Mouse (Mus musculus): Measurements from ENCODE around the gene Ccdc13. TPM values are rescaled to one million over a fixed set of nuclear protein-coding genes. Genes with fewer than 3 reads are reported as not detected.

Gene Ccdc13
- polyA plus RNA-seq, 1 experiment from 2014 or later = 0.35 TPM

DNA sequence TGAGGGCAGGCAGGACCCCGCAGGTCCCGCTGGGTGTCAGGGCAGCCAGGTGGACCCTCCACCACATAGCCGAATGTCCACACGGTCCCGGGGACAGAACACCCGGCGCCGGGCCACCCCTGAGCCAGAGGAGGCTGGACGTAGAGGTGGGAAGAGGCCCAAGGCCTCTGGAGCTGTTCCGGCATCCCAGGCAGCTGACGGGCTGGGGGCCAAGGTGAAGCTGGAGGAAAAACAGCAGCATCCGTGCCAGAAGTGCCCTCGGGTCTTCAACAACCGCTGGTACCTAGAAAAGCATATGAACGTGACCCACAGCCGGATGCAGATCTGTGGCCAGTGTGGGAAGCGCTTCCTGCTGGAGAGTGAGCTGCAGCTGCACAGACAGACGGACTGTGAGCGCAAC, 75.5 kb downstream of the Ccdc13 start:
- H3K4me2 ChIP-seq (ENCODE audit: low read depth, severe bottlenecking) = no peak overlapping the region
- no peak overlapping the region for H3K4me3 ChIP-seq (ENCODE audit: low read depth, low read length)
- H3K27me3 ChIP-seq (ENCODE audit: control insufficient read depth, insufficient read depth, low read length) = no peaks in the 10 kb centered on the region
- DNase-seq (ENCODE audit: low spot score) = no peak
- H3K36me3 ChIP-seq (ENCODE audit: control insufficient read depth, insufficient read depth, low read length) = peaks cover 9% of the 10 kb centered on the region
- no peak overlapping the region for H3K9ac ChIP-seq (ENCODE audit: low read length)
- peaks cover 12% of the 10 kb centered on the region for H3K4me1 ChIP-seq (ENCODE audit: control insufficient read depth, insufficient read depth, low read length)
- no peak overlapping the region for H3K27ac ChIP-seq (replicated peaks; ENCODE audit: low read depth, low read length)
- ATAC-seq (ENCODE audit: insufficient number of reproducible peaks, low FRiP score, low TSS enrichment, low read depth) = no peak
- 91% methylated on average over 19 of the region's 19 CpGs for WGBS
- H3K9me3 ChIP-seq (ENCODE audit: control insufficient read depth, low read length) = no peaks in the 10 kb centered on the region

DNA sequence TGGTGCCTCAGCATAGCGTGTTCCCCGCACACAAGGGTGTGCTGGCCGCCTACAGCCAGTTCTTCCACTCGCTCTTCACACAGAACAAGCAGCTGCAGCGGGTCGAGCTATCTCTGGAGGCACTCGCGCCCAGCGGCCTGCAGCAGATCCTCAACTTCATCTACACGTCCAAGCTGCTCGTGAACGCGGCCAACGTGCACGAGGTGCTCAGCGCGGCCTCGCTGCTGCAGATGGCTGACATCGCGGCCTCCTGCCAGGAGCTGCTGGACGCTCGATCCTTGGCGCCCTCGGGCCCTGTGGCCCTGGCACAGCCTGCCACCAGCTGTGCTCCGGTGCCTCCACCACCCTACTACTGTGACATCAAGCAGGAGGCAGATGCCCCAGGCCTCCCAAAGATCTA, 76.5 kb downstream of the Ccdc13 start:
- Histone ChIP-seq H3K27me3 (ENCODE audit: control insufficient read depth, insufficient read depth, low read length) (no peaks in the 10 kb centered on the region), H3K4me2 (ENCODE audit: low read depth, severe bottlenecking) (no peak overlapping the region), H3K4me1 (ENCODE audit: control insufficient read depth, insufficient read depth, low read length) (peaks cover 21% of the 10 kb centered on the region), H3K36me3 (ENCODE audit: control insufficient read depth, insufficient read depth, low read length) (peaks cover 5% of the 10 kb centered on the region), H3K4me3 (ENCODE audit: low read depth, low read length) (no peak overlapping the region), H3K27ac (replicated peaks; ENCODE audit: low read depth, low read length) (no peak overlapping the region), H3K9me3 (ENCODE audit: control insufficient read depth, low read length) (no peaks in the 10 kb centered on the region), H3K9ac (ENCODE audit: low read length) (no peak overlapping the region)
- 94% methylated on average over 25 of the region's 25 CpGs for WGBS
- DNase-seq (ENCODE audit: low spot score) (no peak), ATAC-seq (ENCODE audit: insufficient number of reproducible peaks, low FRiP score, low TSS enrichment, low read depth) (no peak)

DNA sequence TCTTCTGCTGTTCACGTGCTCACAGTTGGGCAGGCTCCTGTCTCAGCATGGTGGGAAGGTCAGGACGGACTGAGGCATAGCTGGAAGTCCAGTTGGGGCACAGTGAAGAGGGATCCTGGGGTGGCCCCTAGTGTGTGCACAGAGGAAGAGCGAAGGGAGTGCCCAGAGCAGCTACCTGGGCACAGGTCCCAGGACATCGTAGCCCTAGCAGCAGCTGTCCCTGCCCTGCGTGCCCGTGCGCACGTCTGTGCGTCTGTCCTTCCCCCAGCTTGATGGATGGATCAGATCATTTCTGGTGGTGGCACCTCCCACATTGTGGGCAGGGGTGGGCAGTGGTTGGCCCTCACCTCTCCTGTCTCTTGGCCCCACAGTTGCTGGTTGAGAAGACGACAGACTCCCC, 77.0 kb downstream of the Ccdc13 start:
- Histone ChIP-seq H3K4me3 (ENCODE audit: low read depth, low read length) (no peak overlapping the region), H3K27me3 (ENCODE audit: control insufficient read depth, insufficient read depth, low read length) (no peaks in the 10 kb centered on the region), H3K4me1 (ENCODE audit: control insufficient read depth, insufficient read depth, low read length) (peaks cover 24% of the 10 kb centered on the region), H3K9ac (ENCODE audit: low read length) (no peak overlapping the region), H3K36me3 (ENCODE audit: control insufficient read depth, insufficient read depth, low read length) (peaks cover 2% of the 10 kb centered on the region; the same call in 1 of the 2 replicates), H3K9me3 (ENCODE audit: control insufficient read depth, low read length) (no peaks in the 10 kb centered on the region), H3K4me2 (ENCODE audit: low read depth, severe bottlenecking) (no peak overlapping the region), H3K27ac (replicated peaks; ENCODE audit: low read depth, low read length) (no peak overlapping the region)
- DNase-seq (ENCODE audit: low spot score) = no peak
- no peak for ATAC-seq (ENCODE audit: insufficient number of reproducible peaks, low FRiP score, low TSS enrichment, low read depth)
- 89% methylated on average over 10 of the region's 10 CpGs for WGBS

DNA sequence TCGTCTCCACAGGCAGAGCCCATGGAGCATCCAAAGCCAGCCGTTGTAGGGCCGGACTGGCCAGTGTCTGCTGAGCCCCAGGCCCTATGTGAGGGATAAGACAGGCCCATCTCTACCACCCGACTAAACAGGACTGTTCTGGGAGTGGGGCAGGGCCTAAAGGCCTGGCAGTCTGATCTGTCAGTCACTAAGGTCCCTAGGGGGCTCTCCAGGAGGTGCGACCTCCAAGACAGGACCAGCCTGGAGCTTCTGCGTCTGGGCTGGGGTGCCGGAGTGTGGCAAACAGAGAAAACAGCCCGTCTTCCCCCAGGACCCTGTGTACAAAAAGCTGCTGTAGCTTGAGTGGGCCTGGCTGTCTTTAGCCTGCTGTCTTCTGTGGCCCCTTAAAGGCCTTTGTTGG, 77.5 kb downstream of the Ccdc13 start:
- Histone ChIP-seq H3K36me3 (ENCODE audit: control insufficient read depth, insufficient read depth, low read length) (peaks cover 2% of the 10 kb centered on the region; the same call in 1 of the 2 replicates), H3K4me3 (ENCODE audit: low read depth, low read length) (no peak overlapping the region), H3K4me1 (ENCODE audit: control insufficient read depth, insufficient read depth, low read length) (peaks cover 24% of the 10 kb centered on the region), H3K27me3 (ENCODE audit: control insufficient read depth, insufficient read depth, low read length) (no peaks in the 10 kb centered on the region), H3K4me2 (ENCODE audit: low read depth, severe bottlenecking) (no peak overlapping the region), H3K9me3 (ENCODE audit: control insufficient read depth, low read length) (no peaks in the 10 kb centered on the region), H3K9ac (ENCODE audit: low read length) (no peak overlapping the region), H3K27ac (replicated peaks; ENCODE audit: low read depth, low read length) (no peak overlapping the region)
- ATAC-seq (ENCODE audit: insufficient number of reproducible peaks, low FRiP score, low TSS enrichment, low read depth) = no peak
- DNase-seq (ENCODE audit: low spot score) = no peak
- WGBS = 74% methylated on average over 8 of the region's 8 CpGs

DNA sequence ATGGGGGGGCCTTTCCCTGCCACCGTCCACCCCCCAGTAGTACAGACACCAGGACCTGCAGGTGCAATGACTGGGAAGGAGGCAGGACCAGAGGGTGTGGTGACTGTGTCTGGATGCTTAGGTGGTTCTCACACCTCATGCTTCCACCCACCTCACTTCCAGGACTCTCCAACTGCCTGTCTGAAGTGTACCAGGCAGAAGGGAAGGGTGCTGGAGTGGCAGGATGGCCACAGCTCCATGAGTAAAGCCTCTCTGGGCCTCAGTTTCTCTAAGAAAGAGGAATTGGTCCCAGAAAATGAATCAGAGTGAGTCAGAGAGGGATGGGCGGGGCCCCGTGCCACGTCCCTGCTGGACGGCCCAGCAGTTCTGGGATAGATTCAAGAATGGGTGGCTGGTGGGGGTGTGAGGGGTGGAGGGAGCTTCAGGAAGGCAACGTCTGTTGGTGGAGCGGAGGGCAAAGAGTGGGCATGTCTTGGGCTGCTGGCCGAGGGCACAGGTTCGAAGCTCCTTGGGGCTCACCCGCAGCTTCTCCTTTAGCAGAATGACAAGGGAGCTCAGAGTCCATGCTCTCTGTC, 78.1 kb downstream of the Ccdc13 start:
- H3K36me3 ChIP-seq (ENCODE audit: control insufficient read depth, insufficient read depth, low read length) = no peaks in the 10 kb centered on the region
- DNase-seq (ENCODE audit: low spot score) (no peak), ATAC-seq (ENCODE audit: insufficient number of reproducible peaks, low FRiP score, low TSS enrichment, low read depth) (no peak)
- H3K27ac ChIP-seq (replicated peaks; ENCODE audit: low read depth, low read length) = no peak overlapping the region
- H3K4me1 ChIP-seq (ENCODE audit: control insufficient read depth, insufficient read depth, low read length) = peaks cover 24% of the 10 kb centered on the region
- no peaks in the 10 kb centered on the region for H3K9me3 ChIP-seq (ENCODE audit: control insufficient read depth, low read length)
- no peak overlapping the region for H3K4me3 ChIP-seq (ENCODE audit: low read depth, low read length)
- H3K9ac ChIP-seq (ENCODE audit: low read length) = no peak overlapping the region; the same call in 1 of the 2 replicates
- peak overlapping the region; percentile 98; the same call in 1 of the 2 replicates for H3K4me2 ChIP-seq (ENCODE audit: low read depth, severe bottlenecking)
- 62% methylated on average over 10 of the region's 10 CpGs for WGBS
- H3K27me3 ChIP-seq (ENCODE audit: control insufficient read depth, insufficient read depth, low read length) = no peaks in the 10 kb centered on the region

DNA sequence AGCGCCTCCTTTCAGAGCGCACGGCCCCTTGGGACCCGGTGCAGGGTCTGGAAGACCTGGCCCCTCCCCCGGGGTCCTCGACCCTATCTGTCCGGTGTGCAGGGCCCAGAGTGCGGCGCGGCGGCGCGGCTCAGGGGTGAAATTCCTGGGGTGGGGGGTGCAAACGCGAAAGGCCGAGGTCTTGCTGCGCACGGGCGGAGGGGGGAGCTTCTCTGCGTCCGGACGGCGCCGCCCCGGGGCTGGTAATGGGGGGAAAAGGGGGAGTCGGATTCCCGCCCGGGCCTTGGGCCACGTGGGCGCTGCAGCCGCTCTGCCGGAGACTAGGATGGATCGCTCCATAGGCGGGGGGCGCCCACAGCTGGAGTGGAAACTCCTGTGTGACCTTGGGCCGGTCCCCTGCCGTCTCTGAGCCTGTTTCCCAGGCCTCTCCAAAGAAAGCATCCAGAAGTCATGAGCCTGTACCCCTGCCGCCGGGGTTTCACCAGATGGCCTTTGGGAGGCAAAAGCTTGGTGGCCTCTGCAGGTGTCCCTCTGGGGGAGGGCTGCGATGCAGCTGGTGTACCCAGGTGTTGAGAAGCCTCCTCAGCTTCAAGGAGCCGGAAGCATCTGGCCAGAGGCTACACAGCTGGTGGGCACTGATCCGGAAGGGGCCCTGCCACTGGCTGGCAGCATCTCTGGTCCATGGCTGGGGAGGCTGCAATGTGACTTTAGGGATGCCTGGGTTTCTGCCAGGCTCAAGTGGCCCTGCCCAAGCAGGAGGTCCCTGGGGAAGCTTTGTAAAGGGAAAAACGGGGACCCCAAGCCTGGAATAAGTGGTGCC, 78.8 kb downstream of the Ccdc13 start:
- Histone ChIP-seq H3K9me3 (ENCODE audit: control insufficient read depth, low read length) (no peaks in the 10 kb centered on the region), H3K27me3 (ENCODE audit: control insufficient read depth, insufficient read depth, low read length) (no peaks in the 10 kb centered on the region), H3K4me3 (ENCODE audit: low read depth, low read length) (peak overlapping the region; percentile 75), H3K36me3 (ENCODE audit: control insufficient read depth, insufficient read depth, low read length) (no peaks in the 10 kb centered on the region), H3K27ac (replicated peaks; ENCODE audit: low read depth, low read length) (peak overlapping the region; percentile 94), H3K9ac (ENCODE audit: low read length) (peak overlapping the region; percentile 90), H3K4me2 (ENCODE audit: low read depth, severe bottlenecking) (peak overlapping the region; percentile 98), H3K4me1 (ENCODE audit: control insufficient read depth, insufficient read depth, low read length) (peaks cover 24% of the 10 kb centered on the region)
- DNase-seq (ENCODE audit: low spot score) (peak; percentile 86), ATAC-seq (ENCODE audit: insufficient number of reproducible peaks, low FRiP score, low TSS enrichment, low read depth) (peak; percentile 67)
- under 1% methylated on average over 35 of the region's 43 CpGs for WGBS

DNA sequence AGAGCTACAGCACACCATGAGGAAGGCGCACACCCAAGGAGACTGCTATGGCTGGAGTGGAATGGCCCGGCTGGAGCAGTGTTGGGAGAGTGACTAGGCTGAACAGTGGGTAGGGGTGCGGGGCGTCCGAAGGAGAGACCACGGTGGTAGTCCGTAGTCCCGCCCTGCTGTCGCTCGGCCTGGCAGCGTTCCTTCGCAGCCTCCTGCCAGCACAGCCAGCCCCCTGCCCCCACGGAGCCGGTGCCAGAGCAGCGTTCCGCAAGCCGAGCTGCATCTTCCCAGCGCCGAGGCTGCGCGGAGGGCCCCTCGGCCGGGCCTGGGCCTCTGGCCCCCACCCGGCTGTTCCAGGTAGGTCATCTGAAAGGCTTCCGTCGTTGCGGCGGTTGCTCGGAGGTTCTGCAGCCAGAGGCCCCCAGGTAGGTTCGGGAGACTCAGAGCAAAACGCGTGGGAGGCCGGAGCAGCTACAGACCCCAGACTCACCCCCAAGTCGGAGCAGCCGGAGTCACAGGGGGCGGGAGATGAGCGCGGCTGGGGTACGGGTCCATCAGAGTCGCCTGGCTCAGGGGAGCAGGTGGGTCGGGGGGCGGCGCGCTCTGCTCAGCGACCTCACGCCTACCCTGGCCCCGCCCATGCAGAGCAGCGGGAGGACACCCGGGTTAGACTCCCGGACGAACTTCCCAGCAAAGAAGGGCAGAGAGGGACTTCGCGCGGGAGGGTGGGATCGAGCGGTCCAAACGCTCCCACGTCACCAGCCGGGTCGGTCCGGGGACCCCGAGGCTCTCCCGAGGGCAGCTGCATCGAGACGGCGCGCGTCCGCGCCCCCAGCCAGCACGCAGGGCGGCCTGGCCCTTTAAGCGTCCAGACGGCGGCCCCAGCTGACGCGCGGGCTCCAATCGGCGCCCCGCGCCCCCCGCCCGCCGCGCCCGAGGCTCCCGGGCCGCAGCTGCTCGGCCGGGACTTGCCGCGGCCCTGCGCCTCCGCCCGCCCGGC, 79.9 kb downstream of the Ccdc13 start, which contains the start of gene Zfp651:
Gene Zfp651, plus strand, starts transcription at position 240 of the 991 bp plus-strand sequence.
- Histone ChIP-seq H3K9ac (ENCODE audit: low read length) (peak within 1 kb of the TSS; percentile 90), H3K4me2 (ENCODE audit: low read depth, severe bottlenecking) (peak within 1 kb of the TSS; percentile 98), H3K27ac (replicated peaks; ENCODE audit: low read depth, low read length) (peak within 1 kb of the TSS; percentile 94), H3K27me3 (ENCODE audit: control insufficient read depth, insufficient read depth, low read length) (no peaks in the 10 kb centered on the region), H3K36me3 (ENCODE audit: control insufficient read depth, insufficient read depth, low read length) (no peaks in the 10 kb centered on the region), H3K4me3 (ENCODE audit: low read depth, low read length) (peak within 1 kb of the TSS; percentile 75), H3K4me1 (ENCODE audit: control insufficient read depth, insufficient read depth, low read length) (peaks cover 22% of the 10 kb centered on the region), H3K9me3 (ENCODE audit: control insufficient read depth, low read length) (no peaks in the 10 kb centered on the region)
- under 1% methylated on average over 96 of the region's 97 CpGs for WGBS
- ATAC-seq (ENCODE audit: insufficient number of reproducible peaks, low FRiP score, low TSS enrichment, low read depth) = peak; percentile 61
- peak; percentile 80 for DNase-seq (ENCODE audit: low spot score)
